Mouse (Mus musculus): ENCODE measurements around the gene Ppara. TPM values are rescaled to one million over a fixed set of nuclear protein-coding genes. Genes with fewer than 3 reads are reported as not detected.

Ppara gene
- total and polyA plus RNA-seq, 3 experiments, result 0.27 to 0.78 TPM; not detected in 1

GRCm38 (mm10) chr15:85835335-85835734 lies 100.6 kb downstream of the Ppara start:
- H3K9me3 ChIP-seq (replicated peaks; ENCODE audit: insufficient read depth, low read length), result no peaks in the 10 kb centered on the region
- H3K79me2 ChIP-seq (ENCODE audit: control insufficient read depth, insufficient read depth, low read length, poor library complexity), result no peaks in the 10 kb centered on the region
- no peaks in the 10 kb centered on the region for H3K27me3 ChIP-seq (ENCODE audit: control insufficient read depth in 1 of 2, insufficient read depth in 2 of 2, low read length in 2 of 2)
- H3K4me3 ChIP-seq (ENCODE audit: control insufficient read depth in 1 of 2, insufficient read depth in 1 of 2, low read depth in 2 of 2, low read length in 2 of 2), result no peak overlapping the region
- no peaks in the 10 kb centered on the region for H3K36me3 ChIP-seq (ENCODE audit: control insufficient read depth in 1 of 2, insufficient read depth in 2 of 2, low read length in 2 of 2)
- peak; percentile 32 for DNase-seq (ENCODE audit: low read depth, low spot score)
- H3K27ac ChIP-seq (ENCODE audit: control insufficient read depth, low read depth, low read length), result no peak overlapping the region
- H3K9ac ChIP-seq (ENCODE audit: control insufficient read depth, low read depth, low read length, poor library complexity, severe bottlenecking), result no peak overlapping the region
- no peak for TF ChIP-seq USF2 (IDR thresholded peaks at IDR 0.05; ENCODE audit: borderline replicate concordance in 1 of 2, insufficient read depth in 1 of 2, low read depth in 1 of 2, low read length in 2 of 2)
- no peak for TF ChIP-seq E2F4 (IDR thresholded peaks at IDR 0.05; ENCODE audit: borderline replicate concordance, low read depth, low read length)
- 0 out of 2 replicates have a peak, but pooled peaks have one; percentile 19 for TF ChIP-seq SMC3 (IDR thresholded peaks at IDR 0.05; ENCODE audit: low read depth, low read length)
- no peak for TF ChIP-seq POLR2AphosphoS2 (IDR thresholded peaks at IDR 0.05; ENCODE audit: low read length)
- no peak for TF ChIP-seq CHD1 (IDR thresholded peaks at IDR 0.05; ENCODE audit: low read depth, low read length)
- no peak for TF ChIP-seq USF1 (IDR thresholded peaks at IDR 0.05; ENCODE audit: low read depth, low read length)
- no peak for TF ChIP-seq MYB (IDR thresholded peaks at IDR 0.05; ENCODE audit: low read depth, low read length)
- no peak for TF ChIP-seq ZMIZ1 (IDR thresholded peaks at IDR 0.05; ENCODE audit: low read depth, low read length)
- no peak for TF ChIP-seq ZC3H11A (IDR thresholded peaks at IDR 0.05; ENCODE audit: low read depth, low read length)
- no peak for TF ChIP-seq KAT2A (conservative IDR thresholded peaks at IDR 0.05; ENCODE audit: low read depth, low read length)
- TF ChIP-seq MAFK (IDR thresholded peaks at IDR 0.05; ENCODE audit: borderline replicate concordance, low read depth, low read length), result no peak
- peak; percentile 31 to 51 (median 34) for TF ChIP-seq CTCF (IDR thresholded peaks at IDR 0.05 in 2 of 3, conservative IDR thresholded peaks at IDR 0.05 in 1 of 3; ENCODE audit: control insufficient read depth in 1 of 3, insufficient read depth in 1 of 3, low read depth in 2 of 3, low read length in 3 of 3, poor library complexity in 1 of 3, severe bottlenecking in 1 of 3)
- TF ChIP-seq ELF1 (IDR thresholded peaks at IDR 0.05; ENCODE audit: low read depth, low read length), result no peak
- peaks cover 0 to 7% of the 10 kb centered on the region in 2 experiments; a peak in 3 of 4 replicates for H3K4me1 ChIP-seq (ENCODE audit: control insufficient read depth in 1 of 2, insufficient read depth in 2 of 2, low read length in 2 of 2)

DNA sequence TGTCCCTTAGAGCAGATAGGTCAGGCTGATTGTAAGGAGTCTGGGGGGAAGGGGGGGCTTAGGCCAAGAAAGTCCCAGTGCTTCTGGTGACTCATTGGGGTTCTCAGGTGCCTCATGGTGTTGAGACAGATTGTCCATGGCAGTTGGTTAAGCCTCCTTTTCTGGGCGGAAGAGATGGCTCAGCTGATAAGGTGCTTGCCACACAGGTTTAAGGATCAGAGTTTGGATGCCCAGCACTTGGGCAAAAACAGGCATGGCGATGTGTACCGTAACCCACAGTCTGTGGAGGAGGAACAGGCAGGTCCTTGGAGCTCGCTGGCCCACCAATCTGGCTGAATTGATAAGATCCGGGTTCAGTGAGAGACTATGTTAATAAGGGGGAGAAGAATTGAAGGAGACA lies 102.1 kb downstream of the Ppara start:
- H3K27ac ChIP-seq (ENCODE audit: control insufficient read depth, low read depth, low read length), result no peak overlapping the region
- no peaks in the 10 kb centered on the region for H3K79me2 ChIP-seq (ENCODE audit: control insufficient read depth, insufficient read depth, low read length, poor library complexity)
- no peaks in the 10 kb centered on the region for H3K27me3 ChIP-seq (ENCODE audit: control insufficient read depth in 1 of 2, insufficient read depth in 2 of 2, low read length in 2 of 2)
- no peaks in the 10 kb centered on the region for H3K9me3 ChIP-seq (replicated peaks; ENCODE audit: insufficient read depth, low read length)
- peaks cover 0 to 4% of the 10 kb centered on the region in 2 experiments; a peak in 2 of 4 replicates for H3K4me1 ChIP-seq (ENCODE audit: control insufficient read depth in 1 of 2, insufficient read depth in 2 of 2, low read length in 2 of 2)
- no peak overlapping the region for H3K4me3 ChIP-seq (ENCODE audit: control insufficient read depth in 1 of 2, insufficient read depth in 1 of 2, low read depth in 2 of 2, low read length in 2 of 2)
- H3K9ac ChIP-seq (ENCODE audit: control insufficient read depth, low read depth, low read length, poor library complexity, severe bottlenecking), result no peak overlapping the region
- DNase-seq (ENCODE audit: low read depth, low spot score), result no peak
- no peaks in the 10 kb centered on the region for H3K36me3 ChIP-seq (ENCODE audit: control insufficient read depth in 1 of 2, insufficient read depth in 2 of 2, low read length in 2 of 2)
- TF ChIP-seq GABPA (IDR thresholded peaks at IDR 0.05; ENCODE audit: low read depth, low read length) (no peak), TBP (IDR thresholded peaks at IDR 0.05; ENCODE audit: low read depth, low read length) (no peak), ZC3H11A (IDR thresholded peaks at IDR 0.05; ENCODE audit: low read depth, low read length) (no peak), CTCF (IDR thresholded peaks at IDR 0.05 in 2 of 3, conservative IDR thresholded peaks at IDR 0.05 in 1 of 3; ENCODE audit: control insufficient read depth in 1 of 3, insufficient read depth in 1 of 3, low read depth in 2 of 3, low read length in 3 of 3, poor library complexity in 1 of 3, severe bottlenecking in 1 of 3) (no peak), POLR2AphosphoS2 (IDR thresholded peaks at IDR 0.05; ENCODE audit: low read length) (no peak), CHD1 (IDR thresholded peaks at IDR 0.05; ENCODE audit: low read depth, low read length) (no peak), ZKSCAN1 (IDR thresholded peaks at IDR 0.05; ENCODE audit: low read depth, low read length) (no peak), MAFK (IDR thresholded peaks at IDR 0.05; ENCODE audit: borderline replicate concordance, low read depth, low read length) (no peak), MXI1 (IDR thresholded peaks at IDR 0.05; ENCODE audit: low read depth, low read length) (no peak), MYC (IDR thresholded peaks at IDR 0.05; ENCODE audit: low read depth, low read length) (no peak), EP300 (IDR thresholded peaks at IDR 0.05; ENCODE audit: low read depth in 1 of 2, low read length in 2 of 2) (no peak), JUND (IDR thresholded peaks at IDR 0.05; ENCODE audit: low read depth, low read length) (no peak), NELFE (IDR thresholded peaks at IDR 0.05; ENCODE audit: low read depth, low read length) (no peak), USF1 (IDR thresholded peaks at IDR 0.05; ENCODE audit: low read depth, low read length) (no peak), NRF1 (IDR thresholded peaks at IDR 0.05; ENCODE audit: insufficient read depth, low read depth, low read length, poor library complexity, severe bottlenecking) (no peak)

All from MEL (cell line).